Mouse (Mus musculus) E14TG2a.4 (cell line): Measurements from ENCODE around the gene Crisp2.

Experiments
- H3K27me3 ChIP-seq: 2 replicates; pipeline ENCODE4 v1.6.1; 2014; ENCODE audit warnings: low read length, control low read depth; ENCODE audit not compliant: insufficient read depth
- H3K36me3 ChIP-seq: 2 replicates; pipeline ENCODE4 v1.6.1; 2014; ENCODE audit warnings: low read length, control low read depth; ENCODE audit not compliant: insufficient read depth
- H3K4me1 ChIP-seq: replicated peaks from 2 replicates; pipeline ENCODE4 v1.6.1; 2014; ENCODE audit warnings: low read depth, low read length, control low read depth
- H3K4me3 ChIP-seq: replicated peaks from 2 replicates; pipeline ENCODE4 v1.5.1; 2014; ENCODE audit warnings: mild to moderate bottlenecking, low read length
- H3K9me3 ChIP-seq: 2 replicates; pipeline ENCODE4 v1.6.1; 2014; ENCODE audit warnings: low read length, control low read depth
- CTCF ChIP-seq: conservative IDR thresholded peaks from 2 replicates; pipeline ENCODE4 v1.5.1; 2014; ENCODE audit warnings: low read length
- NANOG ChIP-seq: IDR thresholded peaks from 2 replicates; pipeline ENCODE4 v1.6.1; 2014; ENCODE audit warnings: borderline replicate concordance, low read length, mixed read lengths
- POU5F1 ChIP-seq: IDR thresholded peaks from 2 replicates; pipeline ENCODE4 v1.6.1; 2014; ENCODE audit warnings: low read length, borderline replicate concordance

The Crisp2 gene

DNA sequence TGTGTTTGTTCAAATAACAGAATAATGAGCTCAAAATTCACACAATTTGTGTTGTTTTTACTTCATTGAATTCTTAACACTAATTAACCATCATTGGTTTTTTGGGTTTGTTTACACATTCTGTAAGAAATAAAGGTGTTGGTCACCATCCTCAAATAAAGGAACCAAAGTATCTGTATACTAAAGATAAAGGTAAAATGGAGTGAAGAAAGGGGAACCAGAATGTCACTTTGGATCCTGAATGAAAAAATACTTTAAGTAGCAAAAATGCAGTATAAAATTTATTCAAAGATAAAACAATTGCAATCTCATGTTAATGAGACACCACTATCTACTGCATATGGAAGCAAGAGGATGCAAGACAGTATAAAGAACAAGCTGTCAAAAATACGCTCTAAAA, 4.8 kb upstream of the Crisp2 start:
- H3K9me3 ChIP-seq, result no peaks in the 10 kb centered on the region
- no peak overlapping the region for H3K4me3 ChIP-seq
- H3K27me3 ChIP-seq, result no peaks in the 10 kb centered on the region
- TF ChIP-seq NANOG, result no peak
- no peak for TF ChIP-seq POU5F1
- TF ChIP-seq CTCF, result no peak
- no peaks in the 10 kb centered on the region for H3K36me3 ChIP-seq
- no peaks in the 10 kb centered on the region for H3K4me1 ChIP-seq

DNA sequence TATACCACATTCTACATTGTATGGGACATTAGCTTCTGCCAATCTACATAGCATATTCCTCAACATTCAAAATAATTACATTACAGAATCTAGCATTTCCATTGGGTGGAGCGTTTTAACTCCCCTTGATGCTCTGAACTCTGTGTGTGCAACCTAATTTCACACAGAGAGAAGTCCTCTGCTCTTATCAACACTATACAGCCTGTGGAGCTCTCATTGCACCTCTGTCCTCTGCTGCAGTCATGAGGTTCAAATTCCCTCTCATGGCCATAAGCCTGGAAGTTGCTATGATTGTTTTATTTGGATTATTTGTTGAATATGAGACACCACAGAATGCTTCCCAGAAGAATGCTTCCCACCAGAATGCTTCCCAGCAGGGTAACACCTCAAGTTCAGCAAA, 4.1 kb upstream of the Crisp2 start, which contains the start of gene Rhag:
Gene Rhag, plus strand, starts transcription at position 193 of the 400 bp plus-strand sequence.
- Histone ChIP-seq H3K4me1 (no peaks in the 10 kb centered on the region), H3K36me3 (no peaks in the 10 kb centered on the region), H3K4me3 (no peak within 1 kb of the TSS), H3K9me3 (no peaks in the 10 kb centered on the region), H3K27me3 (no peaks in the 10 kb centered on the region)
- TF ChIP-seq NANOG (no peak), POU5F1 (no peak), CTCF (no peak)

GRCm38 (mm10) chr17:40808071-40808470, 1.3 kb upstream of the Crisp2 start:
- Histone ChIP-seq H3K4me1 (no peaks in the 10 kb centered on the region), H3K9me3 (no peaks in the 10 kb centered on the region), H3K4me3 (no peak overlapping the region), H3K27me3 (no peaks in the 10 kb centered on the region), H3K36me3 (no peaks in the 10 kb centered on the region)
- TF ChIP-seq POU5F1 (no peak), CTCF (no peak), NANOG (no peak)

- Histone ChIP-seq H3K9me3 (no peaks in the 10 kb centered on the region), H3K36me3 (no peaks in the 10 kb centered on the region), H3K4me1 (no peaks in the 10 kb centered on the region), H3K27me3 (no peaks in the 10 kb centered on the region), H3K4me3 (no peak overlapping the region)
- TF ChIP-seq POU5F1 (no peak), NANOG (no peak), CTCF (no peak)
Observed at GRCm38 (mm10) chr17:40806550-40806949, 253 bp downstream of the Crisp2 start.

DNA sequence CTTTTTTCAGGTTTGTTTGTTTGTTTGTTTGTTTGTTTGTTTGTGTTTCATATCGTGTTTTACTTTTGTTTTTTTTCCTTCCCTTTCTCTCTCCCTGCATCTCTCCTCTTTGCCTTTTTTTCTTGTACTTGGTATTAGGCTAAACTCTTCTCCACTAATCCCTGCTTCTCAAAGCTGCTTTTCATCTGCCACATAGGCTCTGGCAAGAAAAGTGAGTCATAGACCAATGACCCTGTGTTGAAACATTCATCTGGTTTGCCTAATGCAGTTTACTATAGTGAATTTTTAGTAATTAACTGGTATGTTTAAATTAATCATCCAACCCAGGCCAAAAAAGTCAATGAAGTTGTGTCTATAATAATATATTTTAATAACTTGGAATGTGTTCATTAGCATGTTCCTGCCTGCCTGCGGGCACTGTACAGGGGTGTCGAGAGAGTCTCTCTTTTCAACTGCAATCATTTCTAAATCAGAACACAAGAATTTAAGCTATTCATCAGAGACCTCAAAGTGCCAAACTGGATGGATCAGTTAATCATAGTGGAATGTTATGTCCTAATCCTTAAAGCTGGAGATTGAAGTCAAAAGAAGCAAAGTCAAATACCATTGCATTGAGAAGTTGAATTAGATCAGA, 4.0 kb downstream of the Crisp2 start:
- no peaks in the 10 kb centered on the region for H3K4me1 ChIP-seq
- H3K27me3 ChIP-seq, result no peaks in the 10 kb centered on the region
- no peaks in the 10 kb centered on the region for H3K9me3 ChIP-seq
- H3K4me3 ChIP-seq, result no peak overlapping the region
- no peak for TF ChIP-seq NANOG
- no peaks in the 10 kb centered on the region for H3K36me3 ChIP-seq

DNA sequence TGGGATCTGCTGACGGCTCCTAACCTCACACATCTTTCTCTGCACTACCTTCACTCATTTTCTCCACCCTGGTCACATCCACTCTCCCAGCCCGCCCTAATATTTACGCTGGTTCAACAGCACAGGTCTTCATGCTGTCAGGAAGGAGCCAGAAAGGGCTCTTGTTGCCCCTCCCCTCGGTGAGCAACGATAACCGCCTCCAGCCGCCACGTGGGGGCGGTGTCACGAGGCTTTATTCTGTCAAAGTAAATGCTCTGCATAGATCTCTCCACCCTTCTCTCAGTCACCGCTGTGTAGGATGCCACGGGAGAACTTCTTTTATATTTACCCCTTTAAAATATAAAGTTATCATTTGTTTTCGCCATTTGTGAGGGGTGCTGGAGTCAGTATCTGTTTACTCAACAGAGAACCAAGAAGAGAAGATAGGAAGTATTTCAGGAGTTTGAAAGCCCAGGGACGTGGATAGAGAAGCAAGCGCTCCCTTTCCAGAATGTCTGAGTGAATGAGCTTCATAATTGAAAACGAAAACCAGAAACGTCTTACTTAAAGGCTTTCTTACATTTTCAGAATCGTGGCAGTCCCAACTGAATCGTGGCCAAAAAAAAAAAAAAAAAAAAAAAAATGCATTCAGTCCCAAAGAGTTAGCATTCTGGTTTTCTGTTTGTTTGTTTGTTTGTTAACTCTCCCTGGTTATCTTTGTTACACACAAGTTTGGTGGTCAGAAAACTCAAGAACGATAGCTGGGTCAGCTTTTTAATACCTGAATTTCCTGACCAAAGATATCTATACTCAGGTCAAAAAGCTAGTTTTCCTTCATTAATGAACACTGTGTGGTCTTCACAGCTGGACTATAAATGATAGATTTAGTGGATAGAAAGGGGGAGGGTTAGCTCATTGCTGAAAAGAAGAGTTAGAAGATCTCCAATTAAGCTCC, 12.6 kb downstream of the Crisp2 start:
- TF ChIP-seq NANOG (no peak), CTCF (peak; percentile 33; the same call in 1 of the 2 replicates)
- no peaks in the 10 kb centered on the region for H3K4me1 ChIP-seq
- no peak overlapping the region for H3K4me3 ChIP-seq
- H3K36me3 ChIP-seq, result no peaks in the 10 kb centered on the region
- no peaks in the 10 kb centered on the region for H3K9me3 ChIP-seq
- no peaks in the 10 kb centered on the region for H3K27me3 ChIP-seq

DNA sequence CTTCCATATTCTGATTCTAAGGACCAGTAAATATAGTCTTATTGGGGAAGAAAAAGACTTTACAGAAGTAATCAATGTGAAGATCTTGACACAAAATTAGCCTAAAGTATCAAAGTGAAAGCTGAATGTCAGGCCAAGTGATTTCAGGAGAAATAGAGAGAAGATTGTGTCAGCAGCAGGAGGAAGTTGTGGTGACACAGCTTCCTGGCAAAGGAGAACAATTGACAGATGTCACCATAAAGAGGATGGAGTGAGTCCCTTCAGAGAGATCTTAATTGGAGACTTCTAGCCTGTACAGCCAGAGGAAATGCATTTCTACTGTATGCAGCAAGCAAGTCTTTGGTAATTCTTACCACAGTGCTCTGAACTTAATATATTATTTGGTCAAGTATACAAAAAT, 16.9 kb downstream of the Crisp2 start:
- Histone ChIP-seq H3K4me1 (no peaks in the 10 kb centered on the region), H3K27me3 (no peaks in the 10 kb centered on the region), H3K36me3 (no peaks in the 10 kb centered on the region), H3K9me3 (no peaks in the 10 kb centered on the region), H3K4me3 (no peak overlapping the region)
- TF ChIP-seq NANOG (no peak), CTCF (no peak), POU5F1 (no peak)

- TF ChIP-seq POU5F1, result no peak
- no peak for TF ChIP-seq CTCF
- no peak for TF ChIP-seq NANOG
- Histone ChIP-seq H3K4me1 (no peaks in the 10 kb centered on the region), H3K4me3 (no peak overlapping the region), H3K9me3 (no peaks in the 10 kb centered on the region), H3K27me3 (no peaks in the 10 kb centered on the region), H3K36me3 (no peaks in the 10 kb centered on the region)
Observed at GRCm38 (mm10) chr17:40767120-40767519, 39.7 kb downstream of the Crisp2 start.
